Mouse (Mus musculus): ENCODE measurements at regions not wholly inside any gene's neighbourhood (a gene's known extent, or its start where the extent isn't known, plus 50 kb on each side); places are given as distances from the start of the nearest gene placed in this dataset. TPM values are rescaled to one million over a fixed set of nuclear protein-coding genes. Genes with fewer than 3 reads are reported as not detected.
"Not testable (repeated sequence)": the region's sequence is repeated elsewhere in the genome, so short reads cannot be mapped to it uniquely, and the experiment has no call there.

- DNase-seq (ENCODE audit: low spot score in 2 of 2), result no peak
- intact Hi-C loops (cut with DNase I), result no loop called here
These were observed 74.0 kb upstream of the Spon1 start for GRCm38 (mm10) chr7:113691756-113692155.

- no peak for DNase-seq (ENCODE audit: low spot score in 2 of 2)
- intact Hi-C loops (cut with DNase I), result no loop called here
These were observed 72.3 kb upstream of the Spon1 start for GRCm38 (mm10) chr7:113693526-113693925.

- no peak for DNase-seq (ENCODE audit: low spot score in 2 of 2)
- intact Hi-C loops (cut with DNase I), result no loop called here
These were observed 71.3 kb upstream of the Spon1 start for GRCm38 (mm10) chr7:113694466-113694865.

- intact Hi-C loops (cut with DNase I), result no loop called here
- no peak for DNase-seq (ENCODE audit: low spot score in 2 of 2)
These were observed 59.9 kb upstream of the Spon1 start for GRCm38 (mm10) chr7:113705929-113706328.

- intact Hi-C loops (cut with DNase I), result no loop called here
- DNase-seq (ENCODE audit: low spot score in 2 of 2), result no peak
These were observed 58.2 kb upstream of the Spon1 start for GRCm38 (mm10) chr7:113707596-113707995.

GRCm38 (mm10) chr7:113710541-113711270, 55.1 kb upstream of the Spon1 start:
- intact Hi-C loops (cut with DNase I), result no loop called here
- DNase-seq (ENCODE audit: low spot score in 2 of 2), result no peak

- DNase-seq (ENCODE audit: low spot score in 2 of 2); intact Hi-C loops (cut with DNase I): not testable (repeated sequence)
These were observed 54.4 kb upstream of the Spon1 start for GRCm38 (mm10) chr7:113711356-113711755.

Small RNA genes in the stretch of these regions (microRNA-seq; reads per million reads assigned to microRNA genes)
- not detected for gene Gm23700
